Mouse (Mus musculus): Measurements from ENCODE around the gene Brs3. TPM values are rescaled to one million over a fixed set of nuclear protein-coding genes. Genes with fewer than 3 reads are reported as not detected.

Brs3 gene
- 0.09 and 0.22 TPM in 2 replicates for polyA plus RNA-seq (2015; fragmentation: Nextera tagmentation; extraction: Ambion mirVana)

GRCm38 (mm10) chrX:57042774-57043173 is at the start of gene Brs3:
Gene Brs3 (plus strand): TSS chrX:57043074.
- Histone ChIP-seq H3K9me3 (no peaks in the 10 kb centered on the region), H3K4me2 (no peak within 1 kb of the TSS), H3K27me3 (replicated peaks) (no peaks in the 10 kb centered on the region), H3K4me1 (no peaks in the 10 kb centered on the region), H3K4me3 (no peak within 1 kb of the TSS), H3K9ac (no peak within 1 kb of the TSS), H3K27ac (no peak within 1 kb of the TSS), H3K36me3 (replicated peaks) (no peaks in the 10 kb centered on the region)
- 83% methylated on average over 5 of the region's 5 CpGs for WGBS
- ATAC-seq (replicated peaks): no peak

- Histone ChIP-seq H3K27ac (no peak overlapping the region), H3K4me2 (no peak overlapping the region), H3K9ac (no peak overlapping the region), H3K4me1 (no peaks in the 10 kb centered on the region), H3K4me3 (no peak overlapping the region), H3K27me3 (replicated peaks) (no peaks in the 10 kb centered on the region), H3K36me3 (replicated peaks) (no peaks in the 10 kb centered on the region), H3K9me3 (no peaks in the 10 kb centered on the region)
- ATAC-seq (replicated peaks): no peak
- whole genome bisulfite sequencing: 77% methylated on average over 2 of the region's 2 CpGs
These were observed 30.0 kb upstream of the Brs3 start for GRCm38 (mm10) chrX:57012891-57013290.

- WGBS: 78% methylated on average over 6 of the region's 6 CpGs
- H3K9me3 ChIP-seq: no peaks in the 10 kb centered on the region
- no peak overlapping the region for H3K27ac ChIP-seq
- H3K4me3 ChIP-seq: no peak overlapping the region
- no peak overlapping the region for H3K4me2 ChIP-seq
- H3K36me3 ChIP-seq (replicated peaks): no peaks in the 10 kb centered on the region
- H3K9ac ChIP-seq: no peak overlapping the region
- no peaks in the 10 kb centered on the region for H3K4me1 ChIP-seq
- ATAC-seq (replicated peaks): no peak
- H3K27me3 ChIP-seq (replicated peaks): no peaks in the 10 kb centered on the region
These were observed 995 bp downstream of the Brs3 start for GRCm38 (mm10) chrX:57043869-57044268.

GRCm38 (mm10) chrX:57052848-57053173 is 9.9 kb downstream of the Brs3 start:
- peak overlapping the region; percentile 46 for H3K4me2 ChIP-seq
- no peaks in the 10 kb centered on the region for H3K9me3 ChIP-seq
- peak overlapping the region; percentile 97 for H3K27ac ChIP-seq
- no peaks in the 10 kb centered on the region for H3K27me3 ChIP-seq (replicated peaks)
- no peaks in the 10 kb centered on the region for H3K4me1 ChIP-seq
- peak overlapping the region; percentile 62 for H3K9ac ChIP-seq
- H3K4me3 ChIP-seq: peak overlapping the region; percentile 64
- peak; percentile 85 for ATAC-seq (replicated peaks)
- 25% methylated on average over 4 of the region's 4 CpGs for WGBS
- H3K36me3 ChIP-seq (replicated peaks): no peaks in the 10 kb centered on the region; the same call in 1 of the 2 replicates

DNA sequence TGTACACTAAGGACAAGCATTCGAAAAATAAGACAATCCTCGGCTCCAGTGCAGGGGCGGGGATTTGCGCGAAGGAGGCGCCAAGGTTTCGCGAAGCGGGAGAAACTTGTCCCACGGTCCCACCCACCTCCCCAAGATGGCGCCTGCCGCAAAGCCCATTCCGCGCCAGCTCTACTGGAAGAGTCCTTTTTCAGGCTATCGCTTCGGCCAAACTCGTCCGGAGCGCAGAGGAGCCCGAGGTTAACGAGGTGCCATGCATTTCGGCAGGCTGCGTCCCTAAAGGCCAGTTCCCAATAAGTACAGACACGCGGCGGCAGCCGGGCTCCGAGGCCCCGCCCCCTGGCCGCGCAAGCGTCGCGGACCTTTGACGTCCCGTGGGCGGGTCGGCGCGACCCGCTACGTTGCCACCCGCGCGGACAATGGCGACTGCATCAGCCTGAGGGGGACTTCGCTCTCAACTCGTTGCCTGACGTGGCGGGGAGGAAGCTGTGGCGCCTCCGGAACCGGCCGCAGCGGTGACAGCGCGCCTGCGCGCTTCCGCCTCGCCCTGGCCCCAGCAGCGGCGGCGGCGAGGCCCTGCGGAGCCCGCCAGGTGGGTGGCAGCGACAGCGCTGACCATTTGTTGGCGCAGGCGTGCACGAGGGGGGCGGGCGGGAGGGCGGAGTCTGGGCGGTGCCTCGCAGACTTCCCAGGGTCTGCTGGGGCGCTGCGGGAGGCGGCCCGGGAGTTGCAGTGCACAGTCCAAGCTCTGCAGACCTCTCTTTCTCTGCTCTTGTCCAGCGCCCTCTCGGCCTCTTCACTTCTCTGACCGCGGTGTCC is 10.5 kb downstream of the Brs3 start, which contains the start of gene Htatsf1:
Gene Htatsf1, plus strand, starts transcription at position 410 of the 819 bp plus-strand sequence.
- H3K36me3 ChIP-seq (replicated peaks): no peaks in the 10 kb centered on the region; the same call in 1 of the 2 replicates
- peak within 1 kb of the TSS; percentile 64 for H3K4me3 ChIP-seq
- H3K9me3 ChIP-seq: no peaks in the 10 kb centered on the region
- peak within 1 kb of the TSS; percentile 60 for H3K4me2 ChIP-seq
- peak; percentile 96 for ATAC-seq (replicated peaks)
- WGBS: 24% methylated on average over 73 of the region's 85 CpGs
- H3K4me1 ChIP-seq: no peaks in the 10 kb centered on the region
- peak within 1 kb of the TSS; percentile 62 for H3K9ac ChIP-seq
- no peaks in the 10 kb centered on the region for H3K27me3 ChIP-seq (replicated peaks)
- peak within 1 kb of the TSS; percentile 97 for H3K27ac ChIP-seq

DNA sequence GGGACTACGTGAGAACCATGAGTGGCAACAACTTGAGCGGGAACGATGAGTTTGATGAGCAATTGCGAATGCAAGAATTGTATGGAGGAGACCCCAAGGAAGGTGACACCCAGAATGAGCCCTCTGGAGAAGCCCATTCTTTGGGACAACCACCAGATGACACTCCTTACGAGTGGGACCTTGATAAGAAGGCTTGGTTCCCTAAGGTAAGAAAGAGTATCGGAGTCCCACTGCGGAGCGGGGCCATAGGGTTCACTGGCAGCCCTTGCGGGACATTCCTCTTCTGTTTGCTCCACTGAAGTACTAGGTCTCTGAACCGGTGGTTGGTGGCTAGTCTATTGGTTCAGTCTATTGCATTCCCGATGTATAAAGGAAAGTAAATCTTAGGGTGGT is 11.1 kb downstream of the Brs3 start:
- H3K4me3 ChIP-seq: peak overlapping the region; percentile 64
- 35% methylated on average over 11 of the region's 11 CpGs for WGBS
- ATAC-seq (replicated peaks): no peak; the same call in 1 of the 2 replicates

DNA sequence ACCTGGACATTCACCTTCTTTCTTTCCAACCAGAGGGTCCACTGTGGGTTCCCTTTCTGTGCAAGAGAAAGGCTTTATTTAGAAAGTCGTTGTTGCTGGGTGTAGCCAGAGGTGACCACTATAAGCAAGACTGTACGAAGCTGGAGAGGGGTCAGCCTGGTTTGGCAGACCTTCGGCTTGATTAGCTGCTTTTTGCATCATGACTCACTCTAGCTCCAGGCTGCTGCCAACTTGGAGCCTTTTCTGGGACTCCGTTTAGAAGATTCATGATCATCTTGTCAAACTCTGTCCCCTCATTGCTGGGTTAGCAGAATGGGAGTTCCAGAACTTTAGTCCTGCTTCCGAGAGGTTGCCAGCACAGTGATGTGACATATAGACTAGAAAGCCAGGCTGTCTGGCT is 38.6 kb downstream of the Brs3 start:
- H3K9ac ChIP-seq: no peak overlapping the region
- no peaks in the 10 kb centered on the region for H3K4me1 ChIP-seq
- H3K27me3 ChIP-seq (replicated peaks): no peaks in the 10 kb centered on the region
- no peak overlapping the region for H3K4me3 ChIP-seq
- no peaks in the 10 kb centered on the region for H3K9me3 ChIP-seq
- H3K4me2 ChIP-seq: no peak overlapping the region
- 80% methylated on average over 5 of the region's 5 CpGs for WGBS
- H3K27ac ChIP-seq: no peak overlapping the region
- H3K36me3 ChIP-seq (replicated peaks): no peaks in the 10 kb centered on the region
- no peak for ATAC-seq (replicated peaks)

More for the DNA sequence above, 11.1 kb downstream of the Brs3 start:
- Histone ChIP-seq H3K4me2 (peak overlapping the region; percentile 60), H3K27me3 (replicated peaks) (no peaks in the 10 kb centered on the region), H3K4me1 (no peaks in the 10 kb centered on the region), H3K9me3 (no peaks in the 10 kb centered on the region), H3K36me3 (replicated peaks) (no peaks in the 10 kb centered on the region; the same call in 1 of the 2 replicates), H3K9ac (peak overlapping the region; percentile 32), H3K27ac (peak overlapping the region; percentile 97)

GRCm38 (mm10) chrX:57087806-57088205 is 44.9 kb downstream of the Brs3 start, which contains the start of gene Vgll1:
Gene Vgll1 (plus strand): TSS chrX:57088106.
- H3K4me2 ChIP-seq: no peak within 1 kb of the TSS
- 91% methylated on average over 4 of the region's 4 CpGs for WGBS
- no peak for ATAC-seq (replicated peaks)

More at GRCm38 (mm10) chrX:57087806-57088205, 44.9 kb downstream of the Brs3 start, which contains the start of gene Vgll1:
- H3K36me3 ChIP-seq (replicated peaks): no peaks in the 10 kb centered on the region
- H3K9me3 ChIP-seq: no peaks in the 10 kb centered on the region
- H3K27ac ChIP-seq: no peak within 1 kb of the TSS
- H3K4me1 ChIP-seq: no peaks in the 10 kb centered on the region
- no peak within 1 kb of the TSS for H3K4me3 ChIP-seq
- no peaks in the 10 kb centered on the region for H3K27me3 ChIP-seq (replicated peaks)
- H3K9ac ChIP-seq: no peak within 1 kb of the TSS

Other genes with a start within 250 kb of the Brs3 start
- 0.36 and 0.45 TPM in 2 replicates for gene Map7d3, start 220.7 kb upstream of the Brs3 start, polyA plus RNA-seq (2015; fragmentation: Nextera tagmentation; extraction: Ambion mirVana)
- gene Adgrg4, start 172.9 kb upstream of the Brs3 start, polyA plus RNA-seq (2015; fragmentation: Nextera tagmentation; extraction: Ambion mirVana): not detected in 2 replicates
- 93.8 and 95.4 TPM in 2 replicates for gene Htatsf1, start 10.5 kb downstream of the Brs3 start, polyA plus RNA-seq (2015; fragmentation: Nextera tagmentation; extraction: Ambion mirVana)
- not detected in 2 replicates for gene Vgll1, start 45.0 kb downstream of the Brs3 start, polyA plus RNA-seq (2015; fragmentation: Nextera tagmentation; extraction: Ambion mirVana)
- not detected in 2 replicates for gene Cd40lg, start 169.1 kb downstream of the Brs3 start, polyA plus RNA-seq (2015; fragmentation: Nextera tagmentation; extraction: Ambion mirVana)

Data from midbrain, embryonic 15.5 days (tissue).